Mouse (Mus musculus): Measurements from ENCODE around the gene Lgals2. TPM values are rescaled to one million over a fixed set of nuclear protein-coding genes. Genes with fewer than 3 reads are reported as not detected.
"Not testable (repeated sequence)": the region's sequence is repeated elsewhere in the genome, so short reads cannot be mapped to it uniquely, and the experiment has no call there.

The Lgals2 gene
- polyA plus RNA-seq, 1 experiment from 2014 or later, result 0.53 TPM

DNA sequence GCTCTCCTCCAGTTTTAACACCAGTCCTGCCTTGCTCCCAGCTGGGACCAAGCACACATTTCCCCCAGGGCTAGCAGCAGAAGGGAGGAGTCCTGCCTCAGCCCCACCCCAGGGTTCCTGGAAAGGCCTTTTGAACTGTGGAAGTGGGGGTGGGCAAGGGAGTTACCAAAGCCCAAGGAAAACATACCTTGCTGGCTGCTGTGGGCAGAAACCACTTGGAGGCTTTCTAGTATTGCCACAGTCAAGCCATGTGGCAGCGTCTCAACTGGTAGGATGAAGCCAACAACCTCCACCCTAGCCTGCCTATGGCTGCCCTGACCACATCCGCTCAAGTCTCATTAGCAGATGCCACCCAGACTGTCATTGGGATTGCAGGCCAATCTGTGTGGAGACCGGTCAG lies 40.8 kb upstream of the Lgals2 start:
- Histone ChIP-seq H3K9me3 (ENCODE audit: control insufficient read depth, low read length) (no peaks in the 10 kb centered on the region), H3K4me1 (ENCODE audit: control insufficient read depth, insufficient read depth, low read length) (peaks cover 70% of the 10 kb centered on the region), H3K27ac (ENCODE audit: low read depth, low read length) (0 out of 2 replicates have a peak overlapping the region, but pooled peaks have one; percentile 6), H3K9ac (ENCODE audit: low read depth, low read length) (no peak overlapping the region), H3K4me3 (ENCODE audit: low read length) (no peak overlapping the region), H3K36me3 (ENCODE audit: control insufficient read depth, insufficient read depth, low read length) (peaks cover 26% of the 10 kb centered on the region), H3K4me2 (replicated peaks; ENCODE audit: low read depth, low read length) (no peak overlapping the region), H3K27me3 (ENCODE audit: control insufficient read depth, insufficient read depth, low read length) (no peaks in the 10 kb centered on the region)
- WGBS, result 66% methylated on average over 3 of the region's 3 CpGs
- no peak for ATAC-seq (ENCODE audit: low FRiP score, low TSS enrichment)

DNA sequence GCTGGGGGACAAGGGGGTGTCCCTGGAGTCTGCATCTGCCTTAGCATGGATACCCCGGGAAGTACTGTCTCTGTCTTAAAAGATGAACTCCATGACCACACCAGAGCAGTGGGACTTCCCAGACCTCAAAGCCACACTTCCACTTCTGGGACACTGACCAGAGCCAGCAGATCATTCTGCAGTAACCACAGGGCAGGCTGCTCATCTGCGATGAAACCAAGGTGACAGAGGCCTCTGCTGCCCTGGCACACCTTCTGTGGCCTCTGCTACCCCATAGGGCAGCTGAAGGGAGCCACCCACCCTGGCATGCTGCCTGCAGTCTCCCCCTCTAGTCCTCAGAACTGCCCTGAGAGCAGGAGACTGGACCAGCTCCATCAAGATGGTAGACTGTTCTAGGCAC lies 40.4 kb upstream of the Lgals2 start:
- WGBS, result 79% methylated on average over 2 of the region's 2 CpGs
- Histone ChIP-seq H3K4me3 (ENCODE audit: low read length) (no peak overlapping the region), H3K9me3 (ENCODE audit: control insufficient read depth, low read length) (no peaks in the 10 kb centered on the region), H3K36me3 (ENCODE audit: control insufficient read depth, insufficient read depth, low read length) (peaks cover 30% of the 10 kb centered on the region), H3K27ac (ENCODE audit: low read depth, low read length) (0 out of 2 replicates have a peak overlapping the region, but pooled peaks have one; percentile 6), H3K4me2 (replicated peaks; ENCODE audit: low read depth, low read length) (no peak overlapping the region), H3K4me1 (ENCODE audit: control insufficient read depth, insufficient read depth, low read length) (peaks cover 66% of the 10 kb centered on the region), H3K9ac (ENCODE audit: low read depth, low read length) (no peak overlapping the region), H3K27me3 (ENCODE audit: control insufficient read depth, insufficient read depth, low read length) (no peaks in the 10 kb centered on the region)
- no peak for ATAC-seq (ENCODE audit: low FRiP score, low TSS enrichment)

DNA sequence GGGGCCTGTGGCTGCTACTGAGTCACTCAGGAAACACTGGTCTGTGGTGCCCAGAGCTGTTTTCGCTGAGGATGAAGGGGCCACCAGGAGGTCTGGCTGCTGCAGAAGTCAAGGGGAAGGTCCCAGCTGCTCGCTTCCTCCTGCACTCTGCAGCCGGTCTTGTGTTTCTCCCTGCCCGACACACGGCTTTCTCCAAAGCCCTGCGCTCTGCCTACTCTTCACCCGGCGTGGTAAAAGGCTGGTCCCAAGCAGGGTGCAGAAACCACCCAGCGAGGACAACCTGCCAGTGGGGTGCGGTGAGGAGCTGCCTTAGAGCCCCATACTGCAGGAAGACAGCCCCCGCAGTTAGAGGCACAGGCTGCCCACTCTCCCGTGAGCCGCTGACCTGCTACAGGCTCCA lies 39.4 kb upstream of the Lgals2 start:
- no peaks in the 10 kb centered on the region for H3K27me3 ChIP-seq (ENCODE audit: control insufficient read depth, insufficient read depth, low read length)
- WGBS, result 73% methylated on average over 13 of the region's 13 CpGs
- H3K4me1 ChIP-seq (ENCODE audit: control insufficient read depth, insufficient read depth, low read length), result peaks cover 59% of the 10 kb centered on the region
- H3K4me3 ChIP-seq (ENCODE audit: low read length), result no peak overlapping the region
- H3K9ac ChIP-seq (ENCODE audit: low read depth, low read length), result no peak overlapping the region
- H3K4me2 ChIP-seq (replicated peaks; ENCODE audit: low read depth, low read length), result no peak overlapping the region
- H3K36me3 ChIP-seq (ENCODE audit: control insufficient read depth, insufficient read depth, low read length), result peaks cover 35% of the 10 kb centered on the region
- H3K27ac ChIP-seq (ENCODE audit: low read depth, low read length), result peak overlapping the region; percentile 59
- ATAC-seq (ENCODE audit: low FRiP score, low TSS enrichment), result no peak
- no peaks in the 10 kb centered on the region for H3K9me3 ChIP-seq (ENCODE audit: control insufficient read depth, low read length)

DNA sequence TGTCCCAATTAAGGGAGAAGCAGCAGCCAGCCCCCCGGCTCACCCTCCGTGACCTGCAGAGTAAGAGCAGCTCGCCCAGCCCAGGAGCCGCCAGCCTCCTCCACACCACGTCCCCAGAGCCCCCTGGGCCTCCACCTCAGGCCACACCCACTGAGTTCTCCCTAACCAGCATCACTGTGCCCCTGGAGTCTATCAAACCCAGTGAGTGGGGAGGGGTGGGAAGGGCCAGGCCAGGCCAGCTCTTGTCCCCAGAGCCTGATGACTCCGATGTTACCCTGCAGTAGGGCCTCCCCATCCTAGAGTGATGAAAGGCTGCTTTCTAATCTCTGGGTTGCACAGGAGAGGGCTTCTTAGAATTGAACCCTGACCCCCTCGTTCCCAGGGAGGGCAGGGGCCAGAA lies 37.1 kb upstream of the Lgals2 start:
- Histone ChIP-seq H3K4me1 (ENCODE audit: control insufficient read depth, insufficient read depth, low read length) (peaks cover 53% of the 10 kb centered on the region), H3K27ac (ENCODE audit: low read depth, low read length) (no peak overlapping the region; the same call in 1 of the 2 replicates), H3K4me3 (ENCODE audit: low read length) (no peak overlapping the region), H3K27me3 (ENCODE audit: control insufficient read depth, insufficient read depth, low read length) (no peaks in the 10 kb centered on the region), H3K36me3 (ENCODE audit: control insufficient read depth, insufficient read depth, low read length) (peaks cover 52% of the 10 kb centered on the region), H3K9ac (ENCODE audit: low read depth, low read length) (peak overlapping the region; percentile 34; the same call in 1 of the 2 replicates), H3K4me2 (replicated peaks; ENCODE audit: low read depth, low read length) (no peak overlapping the region), H3K9me3 (ENCODE audit: control insufficient read depth, low read length) (no peaks in the 10 kb centered on the region)
- WGBS, result 31% methylated on average over 7 of the region's 7 CpGs
- ATAC-seq (ENCODE audit: low FRiP score, low TSS enrichment), result peak; percentile 32; the same call in 1 of the 2 replicates

DNA sequence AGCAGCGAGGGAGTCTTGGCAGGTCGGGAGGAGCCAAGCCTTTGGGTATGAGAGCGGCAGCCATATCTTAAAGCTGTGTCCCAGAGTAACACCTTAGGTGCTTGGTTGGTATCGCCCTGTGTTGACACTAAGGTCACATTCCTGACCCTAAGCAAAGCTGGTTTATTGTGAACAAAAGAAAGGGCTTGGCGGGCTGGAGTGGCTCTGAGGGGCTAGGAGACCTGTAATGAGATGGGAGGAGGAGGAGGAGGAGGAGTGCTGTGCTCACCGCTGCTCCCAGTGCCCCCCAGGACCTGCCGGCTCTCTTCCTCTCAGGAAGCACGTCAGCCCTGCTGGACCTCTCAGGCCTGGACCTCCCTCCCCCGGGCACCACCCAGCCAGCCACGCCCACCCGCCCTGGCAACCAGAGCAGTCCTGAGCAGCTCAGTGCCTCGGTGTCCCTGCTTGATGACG lies 34.1 kb upstream of the Lgals2 start:
- Histone ChIP-seq H3K4me2 (replicated peaks; ENCODE audit: low read depth, low read length) (no peak overlapping the region), H3K27me3 (ENCODE audit: control insufficient read depth, insufficient read depth, low read length) (no peaks in the 10 kb centered on the region), H3K36me3 (ENCODE audit: control insufficient read depth, insufficient read depth, low read length) (peaks cover 79% of the 10 kb centered on the region), H3K4me1 (ENCODE audit: control insufficient read depth, insufficient read depth, low read length) (peaks cover 36% of the 10 kb centered on the region), H3K27ac (ENCODE audit: low read depth, low read length) (no peak overlapping the region), H3K9ac (ENCODE audit: low read depth, low read length) (no peak overlapping the region), H3K9me3 (ENCODE audit: control insufficient read depth, low read length) (no peaks in the 10 kb centered on the region), H3K4me3 (ENCODE audit: low read length) (no peak overlapping the region)
- peak; percentile 26; the same call in 1 of the 2 replicates for ATAC-seq (ENCODE audit: low FRiP score, low TSS enrichment)
- 30% methylated on average over 13 of the region's 13 CpGs for WGBS

DNA sequence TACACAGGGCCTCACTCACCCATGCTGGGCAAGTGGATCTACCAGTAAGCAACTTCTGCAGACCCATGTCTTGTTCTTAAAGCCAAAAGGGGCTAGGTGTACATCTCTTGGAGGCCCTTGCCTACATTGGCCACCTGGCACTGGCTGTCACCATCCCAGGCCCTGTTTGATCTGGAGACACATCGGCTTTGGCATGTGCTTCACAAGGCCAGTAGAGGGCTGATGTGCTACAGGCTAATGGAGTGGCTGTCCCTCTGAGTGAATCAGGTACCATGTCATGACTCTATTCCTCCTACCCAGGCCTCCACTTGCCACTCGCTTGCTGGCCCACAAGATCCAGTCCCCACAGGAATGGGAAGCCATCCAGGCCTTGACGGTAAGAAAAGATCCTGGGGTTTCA lies 26.5 kb upstream of the Lgals2 start:
- no peak overlapping the region for H3K4me2 ChIP-seq (replicated peaks; ENCODE audit: low read depth, low read length)
- no peak overlapping the region for H3K27ac ChIP-seq (ENCODE audit: low read depth, low read length)
- H3K4me1 ChIP-seq (ENCODE audit: control insufficient read depth, insufficient read depth, low read length), result peaks cover 12% of the 10 kb centered on the region
- 83% methylated on average over 3 of the region's 3 CpGs for WGBS
- H3K36me3 ChIP-seq (ENCODE audit: control insufficient read depth, insufficient read depth, low read length), result peaks cover 67% of the 10 kb centered on the region
- ATAC-seq (ENCODE audit: low FRiP score, low TSS enrichment), result no peak
- H3K9ac ChIP-seq (ENCODE audit: low read depth, low read length), result no peak overlapping the region
- no peak overlapping the region for H3K4me3 ChIP-seq (ENCODE audit: low read length)
- no peaks in the 10 kb centered on the region for H3K9me3 ChIP-seq (ENCODE audit: control insufficient read depth, low read length)
- no peaks in the 10 kb centered on the region for H3K27me3 ChIP-seq (ENCODE audit: control insufficient read depth, insufficient read depth, low read length)

DNA sequence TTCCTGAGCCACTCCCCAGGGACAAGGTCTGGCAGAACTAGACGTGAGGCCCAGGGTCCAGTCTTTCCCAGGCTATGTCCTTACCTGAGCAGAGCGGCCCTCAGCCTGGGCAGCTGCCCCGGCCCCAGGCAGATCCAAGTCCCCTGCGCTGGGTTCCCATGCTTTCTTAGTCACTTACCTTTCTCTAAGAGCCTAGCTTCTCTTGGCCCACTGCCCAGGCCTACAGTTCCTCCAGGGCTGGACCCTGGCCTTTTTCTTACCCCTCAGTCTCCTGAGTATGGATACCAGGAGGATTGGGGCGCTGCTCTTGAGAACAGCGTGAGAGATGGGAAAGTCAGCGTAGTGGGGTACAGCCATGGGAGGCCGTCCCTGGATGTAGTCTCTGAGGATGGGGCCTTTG lies 25.1 kb upstream of the Lgals2 start:
- peak overlapping the region; percentile 18; the same call in 1 of the 2 replicates for H3K9ac ChIP-seq (ENCODE audit: low read depth, low read length)
- no peaks in the 10 kb centered on the region for H3K27me3 ChIP-seq (ENCODE audit: control insufficient read depth, insufficient read depth, low read length)
- H3K4me1 ChIP-seq (ENCODE audit: control insufficient read depth, insufficient read depth, low read length), result peaks cover 12% of the 10 kb centered on the region
- H3K27ac ChIP-seq (ENCODE audit: low read depth, low read length), result no peak overlapping the region; the same call in 1 of the 2 replicates
- H3K4me3 ChIP-seq (ENCODE audit: low read length), result no peak overlapping the region
- peaks cover 53% of the 10 kb centered on the region for H3K36me3 ChIP-seq (ENCODE audit: control insufficient read depth, insufficient read depth, low read length)
- H3K4me2 ChIP-seq (replicated peaks; ENCODE audit: low read depth, low read length), result no peak overlapping the region
- H3K9me3 ChIP-seq (ENCODE audit: control insufficient read depth, low read length), result no peaks in the 10 kb centered on the region
- WGBS, result 89% methylated on average over 8 of the region's 8 CpGs
- ATAC-seq (ENCODE audit: low FRiP score, low TSS enrichment), result no peak

DNA sequence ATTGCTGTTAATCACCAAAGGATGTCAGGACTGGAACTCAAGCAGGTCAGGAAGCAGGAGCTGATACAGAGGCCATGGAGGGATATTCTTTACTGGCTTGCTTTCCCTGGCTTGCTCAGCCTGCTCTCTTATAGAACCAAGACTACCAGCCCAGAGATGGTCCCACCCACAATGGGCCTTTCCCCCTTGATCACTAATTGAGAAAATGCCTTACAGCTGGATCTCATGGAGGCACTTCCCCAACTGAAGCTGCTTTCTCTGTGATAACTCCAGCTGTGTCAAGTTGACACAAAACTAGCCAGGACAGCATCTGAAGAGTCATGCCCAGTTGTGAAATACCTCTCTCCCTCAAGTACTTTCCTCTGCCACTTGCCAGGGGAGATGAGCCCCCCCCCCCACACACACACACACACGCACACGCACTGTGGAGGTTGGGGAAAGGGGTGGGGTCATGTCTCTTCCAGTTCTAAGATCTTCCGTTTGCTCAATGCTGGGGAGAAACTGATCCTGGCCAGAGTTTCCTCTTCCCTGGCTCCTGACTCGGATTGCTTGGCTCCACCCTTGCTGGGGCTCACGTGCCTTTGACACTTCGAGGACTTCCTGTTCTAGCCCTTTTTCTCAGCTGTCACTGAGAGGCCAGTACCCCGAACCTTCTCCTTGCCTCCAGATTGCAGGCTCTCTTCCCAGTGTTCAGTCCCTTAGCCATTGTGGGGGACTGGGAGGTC lies 23.6 kb upstream of the Lgals2 start:
- H3K9me3 ChIP-seq (ENCODE audit: control insufficient read depth, low read length); H3K27me3 ChIP-seq (ENCODE audit: control insufficient read depth, insufficient read depth, low read length); H3K4me3 ChIP-seq (ENCODE audit: low read length); H3K9ac ChIP-seq (ENCODE audit: low read depth, low read length); H3K4me2 ChIP-seq (replicated peaks; ENCODE audit: low read depth, low read length); ATAC-seq (ENCODE audit: low FRiP score, low TSS enrichment): not testable (repeated sequence)
- Histone ChIP-seq H3K36me3 (ENCODE audit: control insufficient read depth, insufficient read depth, low read length) (peaks cover 41% of the 10 kb centered on the region), H3K4me1 (ENCODE audit: control insufficient read depth, insufficient read depth, low read length) (peaks cover 12% of the 10 kb centered on the region), H3K27ac (ENCODE audit: low read depth, low read length) (0 out of 2 replicates have a peak overlapping the region, but pooled peaks have one; percentile 48)
- WGBS, result 36% methylated on average over 7 of the region's 7 CpGs

DNA sequence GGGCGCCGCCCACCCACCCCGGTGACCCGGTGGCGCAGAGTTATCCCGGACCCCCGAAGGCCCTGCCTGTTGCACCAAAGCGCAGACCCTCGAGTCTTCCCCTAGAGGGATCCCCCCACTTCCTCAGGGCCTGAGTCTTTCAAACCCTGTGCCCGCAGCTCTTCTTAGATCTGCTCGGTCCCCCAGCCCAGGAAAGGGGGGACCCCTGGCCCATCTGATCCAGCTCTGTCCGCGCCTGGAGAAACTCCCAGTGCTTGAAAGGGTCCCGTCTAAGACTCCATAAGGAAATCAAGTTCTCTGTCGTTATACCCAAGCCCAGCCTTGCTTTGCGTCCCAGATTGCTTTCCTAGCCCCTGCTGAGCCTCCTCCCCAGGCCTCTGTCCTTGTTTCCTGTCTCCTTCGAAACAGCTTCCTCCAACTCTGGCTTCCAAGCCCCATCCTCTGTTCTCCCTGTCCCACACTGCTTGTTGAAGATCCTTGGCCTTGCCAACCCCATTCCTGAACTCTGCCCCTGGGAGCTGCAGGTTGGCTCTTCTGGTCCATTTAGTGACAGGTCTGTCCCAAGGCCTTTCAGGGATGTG lies 22.6 kb upstream of the Lgals2 start:
- Histone ChIP-seq H3K36me3 (ENCODE audit: control insufficient read depth, insufficient read depth, low read length) (peaks cover 31% of the 10 kb centered on the region), H3K4me3 (ENCODE audit: low read length) (peak overlapping the region; percentile 69), H3K9me3 (ENCODE audit: control insufficient read depth, low read length) (no peaks in the 10 kb centered on the region), H3K9ac (ENCODE audit: low read depth, low read length) (peak overlapping the region; percentile 89), H3K27ac (ENCODE audit: low read depth, low read length) (peak overlapping the region; percentile 99), H3K27me3 (ENCODE audit: control insufficient read depth, insufficient read depth, low read length) (no peaks in the 10 kb centered on the region), H3K4me2 (replicated peaks; ENCODE audit: low read depth, low read length) (peak overlapping the region; percentile 92), H3K4me1 (ENCODE audit: control insufficient read depth, insufficient read depth, low read length) (peaks cover 12% of the 10 kb centered on the region)
- under 1% methylated on average over 17 of the region's 17 CpGs for WGBS
- ATAC-seq (ENCODE audit: low FRiP score, low TSS enrichment), result no peak; the same call in 1 of the 2 replicates

Data from kidney, embryonic 14.5 days (tissue).